Mouse (Mus musculus): ENCODE results near the gene Klf9. TPM values are rescaled to one million over a fixed set of nuclear protein-coding genes. Genes with fewer than 3 reads are reported as not detected.
A peak's percentile ranks its signal among the peaks of the same experiment; 100 is the strongest.

Klf9 gene
- 6.3 and 9.2 TPM in 2 replicates for polyA plus RNA-seq (2012; rRNA removed)

DNA sequence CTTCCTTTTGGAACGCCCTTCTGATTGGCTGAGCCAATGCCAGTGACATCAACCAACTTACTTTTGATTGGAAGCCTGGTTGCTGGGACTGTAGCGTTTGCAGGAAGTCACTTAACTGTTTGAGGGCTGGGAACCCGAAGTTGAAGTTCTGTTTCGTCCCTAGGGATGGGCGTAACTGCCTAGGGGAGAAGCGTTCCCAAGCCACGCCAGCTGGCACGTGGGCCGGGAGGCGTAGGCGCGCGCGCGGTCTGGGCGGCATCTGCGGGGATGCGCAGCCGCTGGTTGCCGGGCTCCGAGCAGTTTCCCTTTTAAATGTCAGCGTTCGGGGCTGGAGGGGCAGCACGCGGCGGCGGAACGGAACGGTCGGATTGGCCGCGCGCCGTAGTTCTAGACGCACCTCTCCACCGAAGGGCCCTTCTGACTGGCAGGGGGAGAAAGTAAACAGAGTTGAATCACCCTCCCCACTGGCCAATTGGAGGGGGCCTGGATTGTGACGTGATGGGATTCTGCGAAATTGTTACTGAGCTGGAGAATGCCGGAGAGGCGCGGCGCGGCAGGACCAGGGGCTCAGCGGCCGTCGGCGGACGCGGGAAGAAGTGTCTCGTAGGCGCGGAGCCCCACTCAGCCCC is at the start of gene Klf9:
TSS of gene Klf9 (plus strand) at position 538 of the 629 bp plus-strand sequence.
- H3K27ac ChIP-seq (ENCODE audit: insufficient read depth, low read length), result peak within 1 kb of the TSS; percentile 93
- WGBS, result under 1% methylated on average over 50 of the region's 52 CpGs
- no peak for TF ChIP-seq CTCF (IDR thresholded peaks at IDR 0.05; ENCODE audit: extremely low read depth, insufficient read depth, insufficient read length, insufficient replicate concordance)
- TF ChIP-seq POLR2A (IDR thresholded peaks at IDR 0.05; ENCODE audit: low read depth, low read length), result peak; percentile 45; the same call in 1 of the 2 replicates
- H3K4me3 ChIP-seq (ENCODE audit: extremely low read depth, insufficient read depth, insufficient read length), result peak within 1 kb of the TSS; percentile 83
- H3K4me1 ChIP-seq (ENCODE audit: control insufficient read depth, insufficient read depth, insufficient read length), result peaks cover 9% of the 10 kb centered on the region
- peaks cover 7% of the 10 kb centered on the region; the same call in 1 of the 2 replicates for H3K27me3 ChIP-seq (ENCODE audit: control insufficient read depth, insufficient read depth, low read length)
- DNase-seq (ENCODE audit: low read depth in 1 of 2, low spot score in 2 of 2), result peak; percentile 84 to 89
- H3K36me3 ChIP-seq (ENCODE audit: control insufficient read depth, insufficient read depth, low read length), result no peaks in the 10 kb centered on the region

GRCm38 (mm10) chr19:23091586-23091985 is 49.4 kb upstream of the Klf9 start:
- WGBS, result 80% methylated on average over 4 of the region's 4 CpGs
- H3K36me3 ChIP-seq (ENCODE audit: control insufficient read depth, insufficient read depth, low read length), result no peaks in the 10 kb centered on the region
- no peaks in the 10 kb centered on the region for H3K4me1 ChIP-seq (ENCODE audit: control insufficient read depth, insufficient read depth, insufficient read length)
- no peak overlapping the region for H3K27ac ChIP-seq (ENCODE audit: insufficient read depth, low read length)
- no peak overlapping the region for H3K4me3 ChIP-seq (ENCODE audit: extremely low read depth, insufficient read depth, insufficient read length)
- H3K27me3 ChIP-seq (ENCODE audit: control insufficient read depth, insufficient read depth, low read length), result no peaks in the 10 kb centered on the region
- TF ChIP-seq CTCF (IDR thresholded peaks at IDR 0.05; ENCODE audit: extremely low read depth, insufficient read depth, insufficient read length, insufficient replicate concordance) (no peak), POLR2A (IDR thresholded peaks at IDR 0.05; ENCODE audit: low read depth, low read length) (no peak)
- DNase-seq (ENCODE audit: low read depth in 1 of 2, low spot score in 2 of 2), result no peak

DNA sequence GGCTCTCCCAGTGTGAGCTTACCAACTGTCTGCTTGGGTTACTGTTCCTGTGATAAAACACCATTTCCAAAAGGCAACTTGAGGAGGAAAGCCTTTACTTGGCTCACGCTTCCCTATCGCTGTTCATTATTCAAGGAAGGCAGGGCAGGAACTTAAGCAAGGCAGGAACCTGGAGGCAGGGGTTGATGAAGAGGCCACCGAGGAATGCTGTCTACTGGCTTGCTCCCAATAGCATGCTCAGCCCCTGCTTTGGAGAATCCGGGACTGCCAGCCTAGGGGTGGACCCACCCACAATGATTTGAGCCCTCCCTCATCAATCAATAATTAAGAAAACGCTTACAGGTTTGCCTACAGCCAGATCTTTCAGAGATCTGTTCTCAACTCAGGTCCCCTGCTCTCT is 47.5 kb upstream of the Klf9 start:
- H3K4me1 ChIP-seq (ENCODE audit: control insufficient read depth, insufficient read depth, insufficient read length), result no peaks in the 10 kb centered on the region
- no peak for DNase-seq (ENCODE audit: low read depth in 1 of 2, low spot score in 2 of 2)
- TF ChIP-seq CTCF (IDR thresholded peaks at IDR 0.05; ENCODE audit: extremely low read depth, insufficient read depth, insufficient read length, insufficient replicate concordance) (no peak), POLR2A (IDR thresholded peaks at IDR 0.05; ENCODE audit: low read depth, low read length) (no peak)
- H3K4me3 ChIP-seq (ENCODE audit: extremely low read depth, insufficient read depth, insufficient read length), result no peak overlapping the region
- H3K27ac ChIP-seq (ENCODE audit: insufficient read depth, low read length), result no peak overlapping the region
- no peaks in the 10 kb centered on the region for H3K27me3 ChIP-seq (ENCODE audit: control insufficient read depth, insufficient read depth, low read length)
- 91% methylated on average over 5 of the region's 5 CpGs for WGBS
- H3K36me3 ChIP-seq (ENCODE audit: control insufficient read depth, insufficient read depth, low read length), result no peaks in the 10 kb centered on the region

DNA sequence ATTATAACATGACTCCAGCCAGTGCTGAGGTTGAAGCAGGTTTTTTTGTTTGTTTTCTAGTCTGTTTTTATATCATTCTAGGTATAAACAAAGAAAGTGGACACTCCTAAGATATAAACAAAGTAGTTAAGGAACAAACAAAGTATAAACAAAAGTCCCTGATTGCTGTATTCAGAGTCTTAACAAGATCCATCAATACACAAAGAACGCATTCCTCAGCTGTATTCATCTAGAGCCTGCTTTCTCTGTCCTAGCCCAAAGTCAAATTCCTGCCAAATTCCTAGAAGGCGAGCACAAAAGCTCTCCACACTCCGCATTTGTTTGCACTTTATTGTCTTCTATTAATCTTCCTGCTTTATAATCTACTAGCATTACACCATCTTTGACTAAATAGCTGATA is 46.1 kb upstream of the Klf9 start:
- WGBS, result 88% methylated on average over 3 of the region's 3 CpGs
- TF ChIP-seq CTCF (IDR thresholded peaks at IDR 0.05; ENCODE audit: extremely low read depth, insufficient read depth, insufficient read length, insufficient replicate concordance) (no peak), POLR2A (IDR thresholded peaks at IDR 0.05; ENCODE audit: low read depth, low read length) (no peak)

DNA sequence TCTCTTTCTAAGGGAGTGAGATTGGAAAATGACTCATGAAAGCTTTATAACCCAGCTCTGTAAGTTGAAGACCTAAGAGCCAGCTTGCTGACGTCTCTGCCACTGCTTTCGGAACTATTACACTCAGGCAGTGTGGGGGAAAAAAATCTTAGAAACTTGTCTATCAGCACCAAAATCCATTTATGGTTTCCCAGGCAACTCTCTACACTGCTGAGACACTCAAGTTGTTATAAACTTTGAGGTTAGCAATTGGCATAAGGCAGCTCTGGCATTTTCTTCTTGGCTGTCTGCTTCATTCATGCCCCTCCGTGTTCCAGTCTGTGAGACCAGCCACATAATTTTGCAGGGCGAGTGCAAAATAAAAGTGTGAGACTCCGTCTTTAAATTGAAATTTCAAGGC is 34.2 kb upstream of the Klf9 start:
- TF ChIP-seq POLR2A (IDR thresholded peaks at IDR 0.05; ENCODE audit: low read depth, low read length), result no peak
- no peak for TF ChIP-seq CTCF (IDR thresholded peaks at IDR 0.05; ENCODE audit: extremely low read depth, insufficient read depth, insufficient read length, insufficient replicate concordance)
- H3K4me3 ChIP-seq (ENCODE audit: extremely low read depth, insufficient read depth, insufficient read length), result no peak overlapping the region

More for the DNA sequence above, 46.1 kb upstream of the Klf9 start:
- Histone ChIP-seq H3K27ac (ENCODE audit: insufficient read depth, low read length) (no peak overlapping the region), H3K4me3 (ENCODE audit: extremely low read depth, insufficient read depth, insufficient read length) (no peak overlapping the region), H3K27me3 (ENCODE audit: control insufficient read depth, insufficient read depth, low read length) (no peaks in the 10 kb centered on the region), H3K4me1 (ENCODE audit: control insufficient read depth, insufficient read depth, insufficient read length) (no peaks in the 10 kb centered on the region), H3K36me3 (ENCODE audit: control insufficient read depth, insufficient read depth, low read length) (no peaks in the 10 kb centered on the region)
- no peak for DNase-seq (ENCODE audit: low read depth in 1 of 2, low spot score in 2 of 2)

GRCm38 (mm10) chr19:23107335-23107734 is 33.7 kb upstream of the Klf9 start:
- no peak overlapping the region for H3K4me3 ChIP-seq (ENCODE audit: extremely low read depth, insufficient read depth, insufficient read length)
- H3K36me3 ChIP-seq (ENCODE audit: control insufficient read depth, insufficient read depth, low read length), result no peaks in the 10 kb centered on the region
- 84% methylated on average over 2 of the region's 2 CpGs for WGBS
- no peak overlapping the region for H3K27ac ChIP-seq (ENCODE audit: insufficient read depth, low read length)
- no peaks in the 10 kb centered on the region for H3K27me3 ChIP-seq (ENCODE audit: control insufficient read depth, insufficient read depth, low read length)
- TF ChIP-seq CTCF (IDR thresholded peaks at IDR 0.05; ENCODE audit: extremely low read depth, insufficient read depth, insufficient read length, insufficient replicate concordance) (no peak), POLR2A (IDR thresholded peaks at IDR 0.05; ENCODE audit: low read depth, low read length) (no peak)
- DNase-seq (ENCODE audit: low read depth in 1 of 2, low spot score in 2 of 2), result no peak
- H3K4me1 ChIP-seq (ENCODE audit: control insufficient read depth, insufficient read depth, insufficient read length), result no peaks in the 10 kb centered on the region

More for the DNA sequence above, 34.2 kb upstream of the Klf9 start:
- Histone ChIP-seq H3K4me1 (ENCODE audit: control insufficient read depth, insufficient read depth, insufficient read length) (no peaks in the 10 kb centered on the region), H3K27me3 (ENCODE audit: control insufficient read depth, insufficient read depth, low read length) (no peaks in the 10 kb centered on the region), H3K36me3 (ENCODE audit: control insufficient read depth, insufficient read depth, low read length) (no peaks in the 10 kb centered on the region), H3K27ac (ENCODE audit: insufficient read depth, low read length) (no peak overlapping the region)
- WGBS, result 92% methylated on average over 5 of the region's 5 CpGs
- no peak for DNase-seq (ENCODE audit: low read depth in 1 of 2, low spot score in 2 of 2)

GRCm38 (mm10) chr19:23121875-23122274 is 19.2 kb upstream of the Klf9 start:
- 61% methylated on average over 10 of the region's 10 CpGs for WGBS

More at GRCm38 (mm10) chr19:23121875-23122274, 19.2 kb upstream of the Klf9 start:
- Histone ChIP-seq H3K4me3 (ENCODE audit: extremely low read depth, insufficient read depth, insufficient read length) (no peak overlapping the region), H3K27ac (ENCODE audit: insufficient read depth, low read length) (no peak overlapping the region), H3K36me3 (ENCODE audit: control insufficient read depth, insufficient read depth, low read length) (no peaks in the 10 kb centered on the region), H3K4me1 (ENCODE audit: control insufficient read depth, insufficient read depth, insufficient read length) (no peaks in the 10 kb centered on the region), H3K27me3 (ENCODE audit: control insufficient read depth, insufficient read depth, low read length) (no peaks in the 10 kb centered on the region)
- TF ChIP-seq CTCF (IDR thresholded peaks at IDR 0.05; ENCODE audit: extremely low read depth, insufficient read depth, insufficient read length, insufficient replicate concordance), result no peak
- TF ChIP-seq POLR2A (IDR thresholded peaks at IDR 0.05; ENCODE audit: low read depth, low read length), result no peak
- no peak for DNase-seq (ENCODE audit: low read depth in 1 of 2, low spot score in 2 of 2)

All from spleen, adult 2 months (tissue).